Mouse (Mus musculus) testis, adult 2 months (tissue): ENCODE data around the gene Map2k5. TPM values are rescaled to one million over a fixed set of nuclear protein-coding genes. Genes with fewer than 3 reads are reported as not detected.

Source experiments
- H3K27ac ChIP-seq: fragments of 200-500 bp; 2 replicates; pipeline ENCODE4 v1.5.1; 2012; ENCODE audit warnings: low read depth, low read length; ENCODE audit not compliant: control insufficient read depth, insufficient read depth
- H3K27me3 ChIP-seq: fragments of 200-500 bp; 2 replicates; pipeline ENCODE4 v1.6.1; 2012; ENCODE audit warnings: mild to moderate bottlenecking, low read length, moderate library complexity; ENCODE audit not compliant: control insufficient read depth, insufficient read depth
- H3K36me3 ChIP-seq: fragments of 200-500 bp; 2 replicates; pipeline ENCODE4 v1.6.1; 2012; ENCODE audit warnings: mild to moderate bottlenecking, low read length; ENCODE audit not compliant: control insufficient read depth, insufficient read depth
- H3K4me1 ChIP-seq: fragments of 200-500 bp; 2 replicates; pipeline ENCODE4 v1.6.1; 2012; ENCODE audit warnings: low read length; ENCODE audit not compliant: control insufficient read depth, insufficient read depth
- H3K4me3 ChIP-seq: fragments of 200-500 bp; 2 replicates; pipeline ENCODE4 v1.5.1; 2012; ENCODE audit warnings: low read depth, mild to moderate bottlenecking, low read length, moderate library complexity, mixed read lengths; ENCODE audit not compliant: control insufficient read depth
- CTCF ChIP-seq: fragments of 200-500 bp; IDR thresholded peaks from 2 replicates; pipeline ENCODE4 v1.5.1; 2012; ENCODE audit warnings: low read depth, mild to moderate bottlenecking, inconsistent platforms, low read length, moderate library complexity; ENCODE audit not compliant: control insufficient read depth, insufficient read depth, insufficient replicate concordance
- POLR2A ChIP-seq: fragments of 200-500 bp; IDR thresholded peaks from 2 replicates; pipeline ENCODE4 v1.6.1; 2012; ENCODE audit warnings: low read depth, mild to moderate bottlenecking, inconsistent platforms, low read length, moderate library complexity; ENCODE audit not compliant: control insufficient read depth
- polyA plus RNA-seq: library from polyadenylated mRNA; depleted of rRNA; stranded (reverse); fragments of >200 nt; gene quantifications from 2 replicates; pipeline ENCODE4 v1.2.3, GENCODE M21; 2012

Map2k5 gene
- polyA plus RNA-seq, 1 experiment, result 53.3 TPM

DNA sequence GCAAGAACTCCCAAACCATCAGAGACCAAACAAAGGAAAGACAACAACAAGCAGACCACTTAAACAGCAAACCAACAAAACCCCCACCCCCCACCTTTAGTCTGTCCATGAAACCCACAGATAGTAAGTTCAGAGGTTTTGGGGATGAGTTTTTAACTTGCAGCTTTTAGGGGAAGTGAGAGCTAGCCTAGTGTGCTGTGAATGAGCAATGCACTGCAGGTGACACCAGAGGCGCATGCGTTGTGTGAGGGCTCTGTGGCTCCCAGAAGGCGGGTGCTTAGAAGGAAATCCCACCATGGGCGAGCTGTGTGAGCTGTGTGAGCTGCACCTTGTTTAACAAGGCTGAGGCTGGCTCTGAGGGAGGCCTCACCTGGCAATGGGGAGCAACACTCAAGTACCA lies 184.9 kb downstream of the Map2k5 start:
- H3K27ac ChIP-seq, result no peak overlapping the region
- H3K36me3 ChIP-seq, result no peaks in the 10 kb centered on the region
- no peaks in the 10 kb centered on the region; the same call in 1 of the 2 replicates for H3K4me1 ChIP-seq
- TF ChIP-seq POLR2A (no peak), CTCF (no peak)
- H3K4me3 ChIP-seq, result no peak overlapping the region
- no peaks in the 10 kb centered on the region for H3K27me3 ChIP-seq

GRCm38 (mm10) chr9:63187310-63187709 lies 190.4 kb downstream of the Map2k5 start:
- no peaks in the 10 kb centered on the region for H3K27me3 ChIP-seq

DNA sequence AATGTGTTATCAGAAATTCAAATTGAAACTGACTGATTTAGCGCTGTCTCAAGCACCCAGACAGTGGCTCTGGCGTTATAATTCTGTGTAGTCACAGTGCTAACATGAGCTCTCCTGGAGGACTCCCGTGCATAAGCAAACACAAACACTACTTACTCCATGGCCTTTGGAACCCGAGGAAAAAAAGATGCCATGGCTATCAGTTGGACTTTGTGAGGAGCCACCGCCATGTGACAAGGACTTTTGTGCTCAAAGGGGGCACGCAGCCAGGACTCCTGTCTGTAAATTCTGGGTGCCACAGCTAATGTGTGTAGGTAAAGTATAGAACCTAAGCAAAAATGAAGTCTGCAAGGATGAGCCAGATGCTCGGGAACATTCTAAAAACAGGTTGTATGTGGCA lies 192.5 kb downstream of the Map2k5 start:
- H3K4me3 ChIP-seq, result no peak overlapping the region
- H3K27me3 ChIP-seq, result no peaks in the 10 kb centered on the region
- H3K36me3 ChIP-seq, result no peaks in the 10 kb centered on the region
- no peak for TF ChIP-seq CTCF
- TF ChIP-seq POLR2A, result no peak
- no peaks in the 10 kb centered on the region; the same call in 1 of the 2 replicates for H3K4me1 ChIP-seq
- H3K27ac ChIP-seq, result no peak overlapping the region

More at GRCm38 (mm10) chr9:63187310-63187709, 190.4 kb downstream of the Map2k5 start:
- no peak overlapping the region for H3K27ac ChIP-seq
- H3K4me1 ChIP-seq, result no peaks in the 10 kb centered on the region; the same call in 1 of the 2 replicates
- no peak for TF ChIP-seq POLR2A
- no peak for TF ChIP-seq CTCF
- no peaks in the 10 kb centered on the region for H3K36me3 ChIP-seq
- no peak overlapping the region for H3K4me3 ChIP-seq

- H3K4me1 ChIP-seq, result no peaks in the 10 kb centered on the region; the same call in 1 of the 2 replicates
- no peak for TF ChIP-seq POLR2A
- H3K4me3 ChIP-seq, result no peak overlapping the region
- H3K36me3 ChIP-seq, result no peaks in the 10 kb centered on the region
- no peak overlapping the region for H3K27ac ChIP-seq
- H3K27me3 ChIP-seq, result no peaks in the 10 kb centered on the region
Observed at GRCm38 (mm10) chr9:63183864-63184263, 193.8 kb downstream of the Map2k5 start.

DNA sequence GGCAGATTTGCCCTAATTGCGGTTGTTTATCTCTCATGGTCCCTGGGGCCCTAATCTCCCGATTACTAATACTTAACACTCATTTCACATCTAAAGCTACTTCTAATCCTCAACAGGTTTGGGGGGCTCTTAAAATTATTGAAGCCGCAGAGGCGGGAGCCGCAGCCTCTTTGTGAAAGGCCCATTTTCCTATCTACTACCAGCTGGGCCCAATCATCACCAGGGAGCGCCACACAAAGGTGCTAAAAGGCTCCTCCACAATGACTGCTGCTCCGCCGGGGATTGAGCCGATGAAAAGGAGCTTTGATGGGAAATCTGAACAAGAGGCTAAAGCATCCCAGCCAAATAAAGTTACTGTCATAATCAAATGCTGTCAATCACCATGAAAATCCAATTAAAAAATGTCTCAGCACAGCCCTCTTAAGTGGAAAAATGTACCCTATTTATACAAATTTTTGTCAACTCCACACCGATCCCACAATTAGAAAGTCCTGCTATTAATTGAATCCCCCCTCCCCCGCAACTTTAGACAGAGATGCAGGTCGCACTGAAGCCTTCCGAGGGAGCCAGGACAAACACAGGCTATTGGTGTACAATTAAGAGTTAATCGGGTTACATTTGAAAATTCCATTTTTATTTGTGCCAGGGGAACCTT lies 195.3 kb downstream of the Map2k5 start:
- H3K27me3 ChIP-seq, result no peaks in the 10 kb centered on the region
- no peak for TF ChIP-seq CTCF
- no peak for TF ChIP-seq POLR2A
- no peaks in the 10 kb centered on the region for H3K36me3 ChIP-seq
- no peak overlapping the region for H3K27ac ChIP-seq
- no peak overlapping the region for H3K4me3 ChIP-seq
- H3K4me1 ChIP-seq, result no peaks in the 10 kb centered on the region

- Histone ChIP-seq H3K27me3 (no peaks in the 10 kb centered on the region), H3K36me3 (no peaks in the 10 kb centered on the region), H3K27ac (no peak overlapping the region), H3K4me3 (no peak overlapping the region), H3K4me1 (no peaks in the 10 kb centered on the region)
- TF ChIP-seq POLR2A (no peak), CTCF (no peak)
Observed at GRCm38 (mm10) chr9:63181337-63182178, 196.1 kb downstream of the Map2k5 start.

DNA sequence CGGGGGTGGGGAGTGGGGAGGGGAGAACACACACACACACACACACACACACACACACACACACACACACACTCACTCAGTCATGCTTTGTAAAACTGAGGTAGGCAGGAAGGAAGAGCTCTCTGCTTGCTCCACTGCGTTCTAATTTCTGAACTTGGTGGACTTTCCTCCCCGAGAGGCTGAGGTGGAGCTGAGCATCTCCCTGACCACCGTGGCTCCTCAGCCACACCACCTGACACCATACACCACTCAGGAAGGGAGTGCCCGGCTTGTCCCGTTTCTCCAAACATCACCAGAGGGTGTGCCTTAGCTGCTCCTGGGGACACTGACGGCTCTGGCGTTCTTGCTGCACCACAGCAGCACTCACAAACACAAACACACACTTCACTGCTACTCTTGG lies 199.4 kb downstream of the Map2k5 start:
- H3K27ac ChIP-seq, result no peak overlapping the region
- no peaks in the 10 kb centered on the region for H3K36me3 ChIP-seq
- H3K4me3 ChIP-seq, result no peak overlapping the region
- TF ChIP-seq CTCF (no peak), POLR2A (no peak)
- no peaks in the 10 kb centered on the region for H3K27me3 ChIP-seq
- H3K4me1 ChIP-seq, result no peaks in the 10 kb centered on the region
